Mouse (Mus musculus): ENCODE measurements around the gene Gm10217.

Gene Gm10217

GRCm38 (mm10) chr8:9863951-9864350 lies at the start of gene Gm10217:
Gene Gm10217, plus strand, starts transcription at chr8:9864251.
- DNase-seq (ENCODE audit: low read depth, low spot score), result no peak

- no peak for DNase-seq (ENCODE audit: low read depth, low spot score)
These were observed 39.3 kb upstream of the Gm10217 start for GRCm38 (mm10) chr8:9824770-9825169.

DNA sequence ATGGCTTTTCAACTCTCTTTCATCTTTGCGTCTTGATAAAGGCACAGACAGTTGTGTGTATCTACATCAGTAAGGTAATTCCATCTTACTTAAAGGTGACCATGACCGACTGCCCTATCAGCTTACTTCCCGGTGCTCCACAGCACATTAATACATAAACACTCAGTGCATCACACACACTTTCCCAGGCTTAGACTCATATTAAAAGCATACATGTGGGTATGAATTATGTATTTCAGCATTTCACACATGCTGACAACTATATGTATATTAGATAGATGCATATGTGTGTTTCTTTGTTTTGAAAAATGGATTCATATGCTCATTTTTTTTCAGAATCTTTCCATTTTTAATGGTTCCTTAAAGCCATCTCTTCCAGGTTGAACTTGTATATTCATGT lies 23.8 kb upstream of the Gm10217 start:
- DNase-seq (ENCODE audit: low read depth, low spot score), result no peak

- no peak for DNase-seq (ENCODE audit: low read depth, low spot score)
These were observed 4.8 kb upstream of the Gm10217 start for GRCm38 (mm10) chr8:9859286-9859685.

- DNase-seq (ENCODE audit: low read depth, low spot score), result no peak
These were observed 3.4 kb upstream of the Gm10217 start for GRCm38 (mm10) chr8:9860539-9861203.

GRCm38 (mm10) chr8:9865150-9865549 lies 1.1 kb downstream of the Gm10217 start:
- DNase-seq (ENCODE audit: low read depth, low spot score), result no peak

- DNase-seq (ENCODE audit: low read depth, low spot score), result no peak
These were observed 4.0 kb downstream of the Gm10217 start for GRCm38 (mm10) chr8:9868094-9868493.

- DNase-seq (ENCODE audit: low read depth, low spot score), result no peak
These were observed 12.2 kb downstream of the Gm10217 start for GRCm38 (mm10) chr8:9876241-9876640.

DNA sequence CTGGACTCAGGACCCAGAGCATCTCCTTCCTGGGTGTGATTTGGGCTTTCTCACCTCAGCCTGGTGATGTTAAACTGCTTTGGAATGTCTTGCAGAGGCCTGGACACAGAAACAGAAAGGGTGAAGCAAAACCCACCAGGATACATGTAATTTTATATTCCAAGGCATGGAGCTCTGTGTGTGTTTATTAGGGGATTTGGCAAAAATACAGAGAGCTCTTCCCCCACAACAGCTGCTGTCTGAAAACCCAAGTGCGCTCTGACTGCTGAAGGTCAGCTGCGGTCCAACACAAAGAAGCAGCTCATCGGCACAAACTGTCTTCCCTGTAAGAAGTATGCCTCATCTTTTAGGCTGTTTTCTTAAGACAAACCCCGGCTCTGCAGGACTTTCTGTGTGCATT lies 15.9 kb downstream of the Gm10217 start:
- DNase-seq (ENCODE audit: low read depth, low spot score), result no peak

DNA sequence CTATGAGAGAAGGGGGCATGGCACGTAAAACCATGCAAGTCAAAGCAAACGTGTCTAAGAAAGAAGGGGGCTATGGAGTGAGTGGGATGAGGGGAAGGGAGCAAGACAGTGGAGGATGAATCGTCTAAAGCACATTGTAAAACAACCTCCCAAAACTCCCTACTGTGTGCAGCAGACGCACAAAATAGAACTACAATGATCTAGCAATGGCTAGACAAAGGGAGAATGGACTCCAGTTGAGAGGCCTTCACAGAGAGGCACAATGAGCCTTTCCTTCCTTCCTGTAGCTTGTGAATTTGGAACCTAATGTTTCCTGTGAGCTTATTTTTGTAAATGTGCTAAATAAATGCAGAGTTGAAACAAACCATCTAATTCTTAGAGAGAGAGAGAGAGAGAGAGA lies 22.7 kb downstream of the Gm10217 start:
- DNase-seq (ENCODE audit: low read depth, low spot score), result no peak

GRCm38 (mm10) chr8:9899199-9899598 lies 35.1 kb downstream of the Gm10217 start:
- no peak for DNase-seq (ENCODE audit: low read depth, low spot score)

GRCm38 (mm10) chr8:9899673-9900072 lies 35.6 kb downstream of the Gm10217 start:
- peak; percentile 9 for DNase-seq (ENCODE audit: low read depth, low spot score)
